Mouse (Mus musculus) ES-CJ7 (cell line): ENCODE measurements around the gene Umod.

ENCODE experiments used
- DNase-seq: peaks from one replicate; pipeline ENCODE4 v3.0.0; 2011; ENCODE audit warnings: low read depth, low spot score

Gene Umod

GRCm38 (mm10) chr7:119441938-119442337, 37.1 kb downstream of the Umod start:
- DNase-seq = no peak

DNA sequence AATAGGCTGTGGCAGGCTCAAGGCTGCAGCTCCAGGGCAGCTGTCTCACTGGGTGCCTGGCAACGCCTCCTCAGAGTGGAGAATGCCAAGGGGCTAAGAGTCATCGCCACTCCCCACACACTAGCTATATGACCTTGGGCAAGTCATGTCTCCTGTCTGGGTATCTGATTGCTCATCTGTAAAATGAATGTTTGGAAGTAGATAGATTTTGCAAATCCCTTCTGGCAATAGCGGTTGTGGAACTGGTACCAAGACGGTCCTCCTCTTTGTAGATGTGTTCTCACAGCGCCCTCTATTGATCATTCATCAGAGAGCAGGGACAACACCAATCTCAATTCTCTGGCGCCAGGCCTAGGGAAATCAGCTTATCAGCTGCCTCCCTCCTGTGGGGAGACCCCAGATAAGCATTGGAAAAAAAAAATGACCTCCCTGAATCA, 51.9 kb downstream of the Umod start:
- DNase-seq = peak; percentile 73

DNA sequence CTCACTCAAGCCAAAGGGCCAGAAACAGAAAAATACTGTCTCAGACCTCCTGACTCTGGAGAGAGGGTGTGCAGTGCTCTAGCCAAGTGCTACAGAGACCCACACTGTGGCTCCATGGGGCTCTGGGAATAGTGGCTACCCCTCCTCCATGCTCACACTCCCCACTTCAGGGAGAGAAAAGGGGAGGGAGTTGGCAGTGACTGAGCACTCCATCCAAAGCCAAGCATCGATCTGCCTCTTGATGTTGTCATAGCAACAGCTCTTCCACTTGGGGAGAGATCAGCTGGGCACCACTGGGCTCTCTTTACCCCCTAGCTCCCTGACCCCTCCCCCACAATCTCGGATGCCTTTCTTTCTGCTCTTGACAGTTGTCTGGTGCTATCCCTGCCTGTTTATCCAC, 58.4 kb downstream of the Umod start:
- no peak for DNase-seq

- no peak for DNase-seq
Measured at GRCm38 (mm10) chr7:119418523-119418922, 60.6 kb downstream of the Umod start.
